Mouse (Mus musculus): ENCODE measurements around the gene Bud23. TPM values are rescaled to one million over a fixed set of nuclear protein-coding genes. Genes with fewer than 3 reads are reported as not detected.
"Not testable (repeated sequence)": the region's sequence is repeated elsewhere in the genome, so short reads cannot be mapped to it uniquely, and the experiment has no call there.

Bud23 gene
- polyA plus RNA-seq (2011; ENCODE audit: insufficient read depth, insufficient read length, low read depth, missing spikeins) = 71.1 and 102 TPM in 2 replicates

GRCm38 (mm10) chr5:135064909-135065446 is at the start of gene Bud23:
TSS of gene Bud23 (minus strand) at chr5:135064959.
- Histone ChIP-seq H3K4me3 (ENCODE audit: low read depth, low read length) (peak within 1 kb of the TSS; percentile 99), H3K9ac (ENCODE audit: low read depth, poor library complexity, severe bottlenecking) (peak within 1 kb of the TSS; percentile 60)
- H3K4me1 ChIP-seq (ENCODE audit: control insufficient read depth, insufficient read depth, low read length); H3K27me3 ChIP-seq (ENCODE audit: control insufficient read depth, insufficient read depth, low read length, poor library complexity, severe bottlenecking); H3K9me3 ChIP-seq (replicated peaks; ENCODE audit: control insufficient read depth, insufficient read depth, low read length, poor library complexity, severe bottlenecking); H3K36me3 ChIP-seq (ENCODE audit: control insufficient read depth, insufficient read depth, low read length, poor library complexity, severe bottlenecking); H3K27ac ChIP-seq (ENCODE audit: insufficient read depth, low read length): not testable (repeated sequence)

- no peaks in the 10 kb centered on the region for H3K36me3 ChIP-seq (ENCODE audit: control insufficient read depth, insufficient read depth, low read length, poor library complexity, severe bottlenecking)
- no peaks in the 10 kb centered on the region for H3K27me3 ChIP-seq (ENCODE audit: control insufficient read depth, insufficient read depth, low read length, poor library complexity, severe bottlenecking)
- no peak for TF ChIP-seq EP300 (IDR thresholded peaks at IDR 0.05; ENCODE audit: insufficient read depth, low read depth, low read length)
- TF ChIP-seq CTCF (IDR thresholded peaks at IDR 0.05; ENCODE audit: low read depth, low read length) = no peak
- TF ChIP-seq POLR2A (IDR thresholded peaks at IDR 0.05; ENCODE audit: insufficient read depth, low read length) = no peak
- H3K9ac ChIP-seq (ENCODE audit: low read depth, poor library complexity, severe bottlenecking) = no peak overlapping the region
- H3K9me3 ChIP-seq (replicated peaks; ENCODE audit: control insufficient read depth, insufficient read depth, low read length, poor library complexity, severe bottlenecking) = no peaks in the 10 kb centered on the region
- H3K27ac ChIP-seq (ENCODE audit: insufficient read depth, low read length) = no peak overlapping the region
- H3K4me1 ChIP-seq (ENCODE audit: control insufficient read depth, insufficient read depth, low read length) = no peaks in the 10 kb centered on the region
- H3K4me3 ChIP-seq (ENCODE audit: low read depth, low read length) = no peak overlapping the region
Observed at GRCm38 (mm10) chr5:135113782-135114181, 49.0 kb upstream of the Bud23 start.

GRCm38 (mm10) chr5:135109976-135110375 is 45.2 kb upstream of the Bud23 start:
- H3K4me3 ChIP-seq (ENCODE audit: low read depth, low read length) = no peak overlapping the region
- no peaks in the 10 kb centered on the region for H3K9me3 ChIP-seq (replicated peaks; ENCODE audit: control insufficient read depth, insufficient read depth, low read length, poor library complexity, severe bottlenecking)
- no peak overlapping the region for H3K9ac ChIP-seq (ENCODE audit: low read depth, poor library complexity, severe bottlenecking)
- H3K27me3 ChIP-seq (ENCODE audit: control insufficient read depth, insufficient read depth, low read length, poor library complexity, severe bottlenecking) = no peaks in the 10 kb centered on the region
- H3K27ac ChIP-seq (ENCODE audit: insufficient read depth, low read length) = no peak overlapping the region
- TF ChIP-seq EP300 (IDR thresholded peaks at IDR 0.05; ENCODE audit: insufficient read depth, low read depth, low read length) (no peak), CTCF (IDR thresholded peaks at IDR 0.05; ENCODE audit: low read depth, low read length) (no peak), POLR2A (IDR thresholded peaks at IDR 0.05; ENCODE audit: insufficient read depth, low read length) (no peak)
- H3K4me1 ChIP-seq (ENCODE audit: control insufficient read depth, insufficient read depth, low read length) = no peaks in the 10 kb centered on the region
- H3K36me3 ChIP-seq (ENCODE audit: control insufficient read depth, insufficient read depth, low read length, poor library complexity, severe bottlenecking) = no peaks in the 10 kb centered on the region

- no peak overlapping the region for H3K9ac ChIP-seq (ENCODE audit: low read depth, poor library complexity, severe bottlenecking)
- H3K36me3 ChIP-seq (ENCODE audit: control insufficient read depth, insufficient read depth, low read length, poor library complexity, severe bottlenecking) = no peaks in the 10 kb centered on the region
- H3K4me1 ChIP-seq (ENCODE audit: control insufficient read depth, insufficient read depth, low read length) = no peaks in the 10 kb centered on the region
- H3K27me3 ChIP-seq (ENCODE audit: control insufficient read depth, insufficient read depth, low read length, poor library complexity, severe bottlenecking) = no peaks in the 10 kb centered on the region
- H3K4me3 ChIP-seq (ENCODE audit: low read depth, low read length) = no peak overlapping the region
- TF ChIP-seq EP300 (IDR thresholded peaks at IDR 0.05; ENCODE audit: insufficient read depth, low read depth, low read length) (no peak), CTCF (IDR thresholded peaks at IDR 0.05; ENCODE audit: low read depth, low read length) (no peak), POLR2A (IDR thresholded peaks at IDR 0.05; ENCODE audit: insufficient read depth, low read length) (no peak)
- H3K27ac ChIP-seq (ENCODE audit: insufficient read depth, low read length) = no peak overlapping the region
- no peaks in the 10 kb centered on the region for H3K9me3 ChIP-seq (replicated peaks; ENCODE audit: control insufficient read depth, insufficient read depth, low read length, poor library complexity, severe bottlenecking)
Observed at GRCm38 (mm10) chr5:135109426-135109825, 44.7 kb upstream of the Bud23 start.

- H3K4me1 ChIP-seq (ENCODE audit: control insufficient read depth, insufficient read depth, low read length) = no peaks in the 10 kb centered on the region
- H3K27ac ChIP-seq (ENCODE audit: insufficient read depth, low read length) = no peak overlapping the region
- H3K9me3 ChIP-seq (replicated peaks; ENCODE audit: control insufficient read depth, insufficient read depth, low read length, poor library complexity, severe bottlenecking) = no peaks in the 10 kb centered on the region
- H3K4me3 ChIP-seq (ENCODE audit: low read depth, low read length) = no peak overlapping the region
- H3K27me3 ChIP-seq (ENCODE audit: control insufficient read depth, insufficient read depth, low read length, poor library complexity, severe bottlenecking) = no peaks in the 10 kb centered on the region
- TF ChIP-seq CTCF (IDR thresholded peaks at IDR 0.05; ENCODE audit: low read depth, low read length) = no peak
- TF ChIP-seq EP300 (IDR thresholded peaks at IDR 0.05; ENCODE audit: insufficient read depth, low read depth, low read length) = no peak
- no peak for TF ChIP-seq POLR2A (IDR thresholded peaks at IDR 0.05; ENCODE audit: insufficient read depth, low read length)
- H3K9ac ChIP-seq (ENCODE audit: low read depth, poor library complexity, severe bottlenecking) = no peak overlapping the region
- no peaks in the 10 kb centered on the region for H3K36me3 ChIP-seq (ENCODE audit: control insufficient read depth, insufficient read depth, low read length, poor library complexity, severe bottlenecking)
Observed at GRCm38 (mm10) chr5:135109017-135109416, 44.3 kb upstream of the Bud23 start.

- H3K9me3 ChIP-seq (replicated peaks; ENCODE audit: control insufficient read depth, insufficient read depth, low read length, poor library complexity, severe bottlenecking) = no peaks in the 10 kb centered on the region
- no peak overlapping the region for H3K9ac ChIP-seq (ENCODE audit: low read depth, poor library complexity, severe bottlenecking)
- H3K4me3 ChIP-seq (ENCODE audit: low read depth, low read length) = peak overlapping the region; percentile 73
- H3K27ac ChIP-seq (ENCODE audit: insufficient read depth, low read length) = no peak overlapping the region
- H3K27me3 ChIP-seq (ENCODE audit: control insufficient read depth, insufficient read depth, low read length, poor library complexity, severe bottlenecking) = no peaks in the 10 kb centered on the region
- H3K4me1 ChIP-seq (ENCODE audit: control insufficient read depth, insufficient read depth, low read length) = no peaks in the 10 kb centered on the region
- TF ChIP-seq CTCF (IDR thresholded peaks at IDR 0.05; ENCODE audit: low read depth, low read length) (peak; percentile 45), POLR2A (IDR thresholded peaks at IDR 0.05; ENCODE audit: insufficient read depth, low read length) (no peak)
- H3K36me3 ChIP-seq (ENCODE audit: control insufficient read depth, insufficient read depth, low read length, poor library complexity, severe bottlenecking) = no peaks in the 10 kb centered on the region
Observed at GRCm38 (mm10) chr5:135107521-135108501, 43.1 kb upstream of the Bud23 start.
